Mouse (Mus musculus) duodenum, adult 2 months (tissue): Measurements from ENCODE around the gene Coq5. TPM values are rescaled to one million over a fixed set of nuclear protein-coding genes. Genes with fewer than 3 reads are reported as not detected.

Experiments used
- polyA plus RNA-seq: library from polyadenylated mRNA; depleted of rRNA; stranded (reverse); fragments of >200 nt; gene quantifications from 2 replicates; pipeline ENCODE4 v1.2.3, GENCODE M21; 2012; ENCODE audit warnings: low replicate concordance; rRNA removed

Coq5 gene
- 5.3 and 8.8 TPM in 2 replicates for polyA plus RNA-seq

DNA sequence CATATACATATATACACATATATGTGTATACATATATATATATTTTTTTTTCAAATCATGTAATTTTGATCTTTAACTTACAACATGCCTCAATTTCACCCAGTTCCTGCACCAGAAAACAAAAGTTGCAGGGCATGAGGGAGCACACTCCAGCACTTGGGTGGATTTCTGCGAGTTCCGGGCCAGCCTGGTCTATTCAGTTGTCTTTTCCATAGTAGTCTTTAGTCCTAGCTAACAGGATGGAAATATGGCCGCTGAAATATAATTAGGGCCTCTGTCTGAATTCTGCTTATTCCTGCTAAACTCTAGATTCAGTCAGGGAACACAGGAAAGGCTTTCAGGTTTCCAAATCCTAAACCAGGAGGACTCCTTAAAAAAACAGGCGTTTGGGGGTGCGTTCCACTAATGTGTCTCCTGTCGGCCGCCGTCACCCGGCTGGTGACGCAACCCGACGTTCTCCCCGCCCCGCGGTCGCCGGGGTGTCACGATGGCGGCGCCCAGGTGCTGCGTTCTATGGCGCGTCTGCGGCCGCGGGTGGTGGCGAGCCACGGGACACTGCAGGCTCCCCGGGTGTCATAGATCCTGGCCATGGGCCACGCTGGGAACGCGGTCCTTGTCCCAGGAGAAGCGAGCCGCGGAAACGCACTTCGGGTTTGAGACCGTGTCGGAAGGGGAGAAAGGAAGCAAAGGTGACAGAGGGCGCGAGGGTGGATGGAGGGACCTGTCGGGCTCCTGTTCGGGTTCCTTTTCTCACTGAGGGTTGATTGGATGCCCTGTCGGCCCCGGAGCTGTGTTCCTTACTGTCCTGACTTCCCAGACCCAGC lies at the start of gene Coq5:
TSS of gene Coq5 (plus strand) at position 441 of the 824 bp plus-strand sequence.

GRCm38 (mm10) chr5:115235786-115236263 lies 43.6 kb upstream of the Coq5 start, which contains the start of gene Pop5:
Gene Pop5, plus strand, starts transcription at chr5:115235836.

DNA sequence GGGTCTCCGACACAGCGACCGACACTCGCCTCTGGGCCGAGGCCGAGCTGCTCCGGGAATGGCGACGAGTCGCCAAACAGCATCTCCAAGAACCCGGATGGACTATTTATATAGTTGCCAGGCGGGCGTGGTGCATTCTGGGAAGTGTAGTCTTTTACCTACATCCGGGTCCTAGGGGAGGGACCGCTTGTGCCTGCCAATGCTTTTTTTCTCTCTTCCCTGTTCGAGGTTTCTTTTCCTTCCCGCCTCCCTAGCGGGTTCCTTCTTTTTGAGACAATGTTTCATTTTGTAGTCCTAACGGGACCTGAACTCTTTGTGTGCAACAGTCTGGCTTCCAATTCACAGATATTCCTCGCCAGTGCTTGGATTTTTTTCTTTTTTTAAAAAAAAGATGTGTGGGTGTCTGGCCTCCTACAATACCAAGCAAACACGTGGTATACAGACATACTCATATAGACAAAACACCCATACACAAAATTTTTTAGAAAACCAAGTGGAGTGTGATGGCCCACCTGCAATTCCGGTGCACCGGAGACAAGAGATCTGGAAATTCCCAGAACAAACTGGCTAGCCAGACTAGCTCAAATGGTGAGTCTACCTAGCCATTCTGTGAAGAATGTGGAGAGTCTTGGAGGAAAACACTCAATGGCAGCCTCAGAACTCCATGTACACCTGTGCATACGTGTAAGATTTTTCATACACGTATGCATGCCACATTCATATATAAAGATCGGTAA lies 6.5 kb upstream of the Coq5 start, which contains the start of gene Rnf10:
TSS of gene Rnf10 (minus strand) at position 87 of the 737 bp plus-strand sequence.

DNA sequence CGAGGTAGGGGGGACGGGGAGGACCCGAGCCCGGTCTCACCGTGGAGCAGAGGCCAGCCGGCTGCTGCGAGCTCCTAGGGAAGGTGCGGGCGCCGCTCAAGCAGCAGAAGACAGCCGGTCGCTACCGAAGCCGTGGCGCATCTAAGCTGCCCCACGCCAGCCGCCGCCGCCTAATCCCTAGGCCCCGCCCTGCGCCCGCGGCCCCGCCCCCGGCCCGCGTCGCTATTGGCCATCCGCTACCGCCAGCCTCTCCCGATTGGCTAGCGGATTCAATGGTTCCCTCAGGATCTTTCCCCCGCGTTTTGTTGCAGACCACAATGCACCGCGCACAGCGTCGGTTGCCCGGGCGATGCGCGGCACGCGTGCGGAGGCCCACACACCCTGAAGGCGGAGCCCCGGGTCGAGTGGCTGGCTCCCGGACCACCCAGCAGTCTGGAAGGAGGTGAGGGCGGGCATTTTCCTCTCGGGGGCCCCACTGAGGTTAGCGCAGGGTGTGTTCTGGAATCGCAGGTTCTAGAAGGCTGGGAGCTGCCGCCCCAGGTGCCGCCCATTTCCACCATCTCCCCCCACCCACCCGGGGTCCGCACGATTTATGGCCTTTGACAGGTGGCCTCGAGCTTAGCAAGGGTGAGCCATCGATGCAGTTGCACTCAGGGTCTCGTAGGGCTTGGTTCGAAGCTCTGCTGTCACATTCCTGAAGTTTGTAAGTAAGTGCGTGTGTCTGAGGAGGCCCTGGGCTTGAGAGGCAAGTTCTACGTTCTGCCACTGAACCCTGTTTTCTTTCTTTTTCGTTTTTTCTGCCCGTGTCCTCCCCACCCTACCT lies 21.5 kb downstream of the Coq5 start, which contains the start of gene Dynll1:
TSS of gene Dynll1 (minus strand) at position 208 of the 823 bp plus-strand sequence.

GRCm38 (mm10) chr5:115326875-115327609 lies 47.6 kb downstream of the Coq5 start, which contains the start of gene Srsf9:
Gene Srsf9, plus strand, starts transcription at chr5:115327177.

GRCm38 (mm10) chr5:115340577-115341313 lies 61.3 kb downstream of the Coq5 start, which contains the start of the genes Gatc and Triap1:
Gene Gatc, minus strand, starts transcription at chr5:115341178.
Gene Triap1, plus strand, starts transcription at chr5:115341225.

Other genes starting within 250 kb of the Coq5 start
- not detected in 2 replicates for gene Gm10401, start 181.4 kb upstream of the Coq5 start, polyA plus RNA-seq
- 108 and 115 TPM in 2 replicates for gene Acads, start 160.3 kb upstream of the Coq5 start, polyA plus RNA-seq
- 22.9 and 24.4 TPM in 2 replicates for gene Unc119b, start 144.7 kb upstream of the Coq5 start, polyA plus RNA-seq
- 79.9 and 88.7 TPM in 2 replicates for gene Mlec, start 121.5 kb upstream of the Coq5 start, polyA plus RNA-seq
- gene Cabp1, start 85.3 kb upstream of the Coq5 start, polyA plus RNA-seq: 1.3 and 1.8 TPM in 2 replicates
- gene Pop5, start 43.8 kb upstream of the Coq5 start, polyA plus RNA-seq: 88.3 and 126 TPM in 2 replicates
- gene Rnf10, start 6.8 kb upstream of the Coq5 start, polyA plus RNA-seq: 116 and 207 TPM in 2 replicates
- gene Dynll1, start 21.3 kb downstream of the Coq5 start, polyA plus RNA-seq: 36.5 and 44.0 TPM in 2 replicates
- 13.2 and 25.7 TPM in 2 replicates for gene Srsf9, start 47.5 kb downstream of the Coq5 start, polyA plus RNA-seq
- gene Gatc, start 61.5 kb downstream of the Coq5 start, polyA plus RNA-seq: 3.6 and 4.6 TPM in 2 replicates
- 4.4 and 5.8 TPM in 2 replicates for gene Triap1, start 61.6 kb downstream of the Coq5 start, polyA plus RNA-seq
- 4,451 and 10,335 TPM in 2 replicates for gene Cox6a1, start 69.3 kb downstream of the Coq5 start, polyA plus RNA-seq
- 10.6 and 14.7 TPM in 2 replicates for gene Msi1, start 149.9 kb downstream of the Coq5 start, polyA plus RNA-seq
- gene Pla2g1b, start 186.6 kb downstream of the Coq5 start, polyA plus RNA-seq: 7.9 and 176 TPM in 2 replicates
- gene Sirt4, start 205.1 kb downstream of the Coq5 start, polyA plus RNA-seq: 15.8 and 17.5 TPM in 2 replicates
- gene Pxn, start 227.0 kb downstream of the Coq5 start, polyA plus RNA-seq: 122 and 147 TPM in 2 replicates